In genomic region chr16:18586076-18586905, GRCm38 (mm10) we compare ENCODE assay signal across 8 mouse cellular contexts. TPM values are rescaled to one million over a fixed set of nuclear protein-coding genes. Genes with fewer than 3 reads are reported as not detected.
DNase-seq lines count a peak whose midpoint lies in the region; ATAC-seq and TF ChIP-seq lines count a peak whose summit lies in the region.
"Had no signal": no experiment of that assay in that cellular context is flagged by ENCODE, and none has a peak within 500 bp of the region (broad histone marks: within the 10 kb centered on the region; RNA-seq: fewer than 3 reads in every experiment).

No protein-coding gene starts in this region.

- peaks cover 11% of the 10 kb centered on the region for H3K4me1 ChIP-seq in lung, postnatal 0 days (ENCODE audit: insufficient read depth, low read depth, low read length)
- H3K4me1 ChIP-seq in forebrain, embryonic 14.5 days (ENCODE audit: control insufficient read depth, insufficient read depth, low read length): peaks cover 6% of the 10 kb centered on the region
- peaks cover 63% of the 10 kb centered on the region for H3K4me1 ChIP-seq in limb, embryonic 15.5 days
- H3K4me1 ChIP-seq in stomach, embryonic 16.5 days (ENCODE audit: control insufficient read depth, insufficient read depth, low read length): peaks cover 38% of the 10 kb centered on the region

- no peaks in the 10 kb centered on the region for H3K36me3 ChIP-seq in lung, postnatal 0 days (ENCODE audit: insufficient read depth, low read length)
- no peaks in the 10 kb centered on the region for H3K36me3 ChIP-seq in forebrain, embryonic 14.5 days (ENCODE audit: control insufficient read depth, insufficient read depth, low read length)
- no peaks in the 10 kb centered on the region for H3K36me3 ChIP-seq in limb, embryonic 15.5 days
- H3K36me3 ChIP-seq in stomach, embryonic 16.5 days (ENCODE audit: control insufficient read depth, insufficient read depth, low read length): no peaks in the 10 kb centered on the region

- no peak for TF ChIP-seq CTCF in lung, postnatal 0 days (IDR thresholded peaks at IDR 0.05)

- peak overlapping the region; percentile 48 for H3K4me3 ChIP-seq in lung, postnatal 0 days (ENCODE audit: low read depth, low read length)
- H3K4me3 ChIP-seq in forebrain, embryonic 14.5 days (ENCODE audit: low read depth, low read length): peak overlapping the region; percentile 30
- H3K4me3 ChIP-seq in limb, embryonic 15.5 days: peak overlapping the region; percentile 51
- H3K4me3 ChIP-seq in stomach, embryonic 16.5 days (replicated peaks; ENCODE audit: low read length): peak overlapping the region; percentile 49

- peak overlapping the region; percentile 83 for H3K4me2 ChIP-seq in lung, postnatal 0 days (replicated peaks; ENCODE audit: low read depth, low read length)
- H3K4me2 ChIP-seq in forebrain, embryonic 14.5 days (ENCODE audit: low read length): peak overlapping the region; percentile 50
- peak overlapping the region; percentile 88 for H3K4me2 ChIP-seq in limb, embryonic 15.5 days
- peak overlapping the region; percentile 80 for H3K4me2 ChIP-seq in stomach, embryonic 16.5 days (ENCODE audit: low read depth, low read length)

- 0 out of 2 replicates have a peak overlapping the region, but pooled peaks have one; percentile 32 for H3K27ac ChIP-seq in lung, postnatal 0 days (ENCODE audit: low read length)
- no peak overlapping the region for H3K27ac ChIP-seq in forebrain, embryonic 14.5 days (ENCODE audit: low read depth, low read length)
- H3K27ac ChIP-seq in limb, embryonic 15.5 days: peak overlapping the region; percentile 57; the same call in 1 of the 2 replicates
- no peak overlapping the region for H3K27ac ChIP-seq in stomach, embryonic 16.5 days (ENCODE audit: low read length)

- no peak for DNase-seq in lung, postnatal 0 days (ENCODE audit: low spot score)
- no peak for DNase-seq in lung, adult 18-20 months
- DNase-seq in forebrain, embryonic 14.5 days (ENCODE audit: low spot score): no peak
- no peak for DNase-seq in gastrocnemius, postnatal 25 days
- no peak for DNase-seq in urinary bladder, postnatal 14 days (ENCODE audit: low spot score)
- DNase-seq: right cerebral cortex, postnatal 4 days had no signal

- no peak overlapping the region; the same call in 1 of the 2 replicates for H3K9ac ChIP-seq in lung, postnatal 0 days (replicated peaks; ENCODE audit: low read depth)
- H3K9ac ChIP-seq in forebrain, embryonic 14.5 days (ENCODE audit: low read length): peak overlapping the region; percentile 43
- H3K9ac ChIP-seq in limb, embryonic 15.5 days: peak overlapping the region; percentile 39
- H3K9ac ChIP-seq in stomach, embryonic 16.5 days (ENCODE audit: low read length): peak overlapping the region; percentile 66

- H3K9me3 ChIP-seq in lung, postnatal 0 days (ENCODE audit: low read length): no peaks in the 10 kb centered on the region
- no peaks in the 10 kb centered on the region for H3K9me3 ChIP-seq in forebrain, embryonic 14.5 days (replicated peaks; ENCODE audit: control insufficient read depth, low read length)
- no peaks in the 10 kb centered on the region for H3K9me3 ChIP-seq in limb, embryonic 15.5 days
- H3K9me3 ChIP-seq in stomach, embryonic 16.5 days (replicated peaks; ENCODE audit: control insufficient read depth, low read length): no peaks in the 10 kb centered on the region

- H3K27me3 ChIP-seq in lung, postnatal 0 days (replicated peaks; ENCODE audit: insufficient read depth, low read length): peaks cover 89% of the 10 kb centered on the region
- peaks cover 100% of the 10 kb centered on the region for H3K27me3 ChIP-seq in forebrain, embryonic 14.5 days (replicated peaks; ENCODE audit: control insufficient read depth, insufficient read depth, low read length)
- peaks cover 100% of the 10 kb centered on the region for H3K27me3 ChIP-seq in limb, embryonic 15.5 days
- peaks cover 97% of the 10 kb centered on the region for H3K27me3 ChIP-seq in stomach, embryonic 16.5 days (ENCODE audit: control insufficient read depth, insufficient read depth, low read length)

- TF ChIP-seq EP300 in lung, postnatal 0 days (IDR thresholded peaks at IDR 0.05): no peak

- WGBS in lung, postnatal 0 days: 6% methylated on average over 75 of the region's 83 CpGs
- WGBS in forebrain, embryonic 14.5 days: under 1% methylated on average over 83 of the region's 83 CpGs
- 4% methylated on average over 70 of the region's 83 CpGs for WGBS in limb, embryonic 15.5 days
- 7% methylated on average over 83 of the region's 83 CpGs for WGBS in stomach, embryonic 16.5 days

- ATAC-seq in lung, postnatal 0 days: no peak; the same call in 1 of the 2 replicates
- no peak for ATAC-seq in forebrain, embryonic 14.5 days
- no peak for ATAC-seq in limb, embryonic 15.5 days (ENCODE audit: insufficient number of reproducible peaks, low FRiP score, low TSS enrichment, low read depth)
- ATAC-seq in stomach, embryonic 16.5 days (ENCODE audit: insufficient read depth, low FRiP score): no peak

RNA-seq across cellular contexts. Expression of gene Tbx1, which starts 4.2 kb away (rescaled TPM):
- polyA plus RNA-seq in lung, postnatal 0 days (2015; fragmentation: Nextera tagmentation; extraction: Ambion mirVana): 7.6 and 7.8 TPM in 2 replicates
- 0.48 and 0.64 TPM in 2 replicates for polyA plus RNA-seq in forebrain, embryonic 14.5 days (2014; fragmentation: Nextera tagmentation; extraction: Ambion mirVana)
- 6.0 and 6.4 TPM in 2 replicates for polyA plus RNA-seq in limb, embryonic 15.5 days (2015; fragmentation: Nextera tagmentation; extraction: Ambion mirVana)
- 0.20 and 0.84 TPM in 2 replicates for polyA plus RNA-seq in stomach, embryonic 16.5 days (2015; fragmentation: Nextera tagmentation; extraction: Ambion mirVana)
- total RNA-seq in gastrocnemius, postnatal 25 days (2021): 10 to 100 TPM in 1 of 2 experiments, 1 to 10 TPM in 1; 5.3 to 42.0 TPM

RNA-seq across cellular contexts. Expression of gene Gp1bb, which starts 35.9 kb away (rescaled TPM):
- 7.9 and 8.8 TPM in 2 replicates for polyA plus RNA-seq in lung, postnatal 0 days (2015; fragmentation: Nextera tagmentation; extraction: Ambion mirVana)
- polyA plus RNA-seq in forebrain, embryonic 14.5 days (2014; fragmentation: Nextera tagmentation; extraction: Ambion mirVana): 9.6 and 10.3 TPM in 2 replicates
- polyA plus RNA-seq in limb, embryonic 15.5 days (2015; fragmentation: Nextera tagmentation; extraction: Ambion mirVana): 3.0 and 3.4 TPM in 2 replicates
- 0.68 and 0.74 TPM in 2 replicates for polyA plus RNA-seq in stomach, embryonic 16.5 days (2015; fragmentation: Nextera tagmentation; extraction: Ambion mirVana)
- total RNA-seq in gastrocnemius, postnatal 25 days (2021): under 1 TPM in 1 of 2 experiments, not detected in 1; 0.28 TPM

RNA-seq across cellular contexts. Expression of gene Gm49601, which starts 39.9 kb away (rescaled TPM):
- 2.2 and 3.1 TPM in 2 replicates for polyA plus RNA-seq in lung, postnatal 0 days (2015; fragmentation: Nextera tagmentation; extraction: Ambion mirVana)
- 5.7 and 8.2 TPM in 2 replicates for polyA plus RNA-seq in forebrain, embryonic 14.5 days (2014; fragmentation: Nextera tagmentation; extraction: Ambion mirVana)
- polyA plus RNA-seq in limb, embryonic 15.5 days (2015; fragmentation: Nextera tagmentation; extraction: Ambion mirVana): 5.5 and 6.9 TPM in 2 replicates
- polyA plus RNA-seq in stomach, embryonic 16.5 days (2015; fragmentation: Nextera tagmentation; extraction: Ambion mirVana): 3.1 and 4.2 TPM in 2 replicates
- 1 to 10 TPM; 1.3 to 2.4 TPM for total RNA-seq in gastrocnemius, postnatal 25 days (2021)

RNA-seq across cellular contexts. Expression of gene Sept5, which starts 43.5 kb away (rescaled TPM):
- 8.5 and 9.6 TPM in 2 replicates for polyA plus RNA-seq in lung, postnatal 0 days (2015; fragmentation: Nextera tagmentation; extraction: Ambion mirVana)
- 138 and 177 TPM in 2 replicates for polyA plus RNA-seq in forebrain, embryonic 14.5 days (2014; fragmentation: Nextera tagmentation; extraction: Ambion mirVana)
- 59.4 and 62.8 TPM in 2 replicates for polyA plus RNA-seq in limb, embryonic 15.5 days (2015; fragmentation: Nextera tagmentation; extraction: Ambion mirVana)
- 26.8 and 37.7 TPM in 2 replicates for polyA plus RNA-seq in stomach, embryonic 16.5 days (2015; fragmentation: Nextera tagmentation; extraction: Ambion mirVana)
- total RNA-seq in gastrocnemius, postnatal 25 days (2021): 1 to 10 TPM; 5.5 to 5.8 TPM

Comparison
In these comparisons a context has a peak if more than half of its experiments do, and no peak if none do; other contexts are left out.
1. H3K27ac ChIP-seq: peak in lung, postnatal 0 days (single experiment) and limb, embryonic 15.5 days (single experiment); none in forebrain, embryonic 14.5 days (single experiment) and stomach, embryonic 16.5 days (single experiment).
2. Peak in every context shown above with its lines, with median percentiles within 50 percentile points of each other: H3K4me2 ChIP-seq and H3K4me3 ChIP-seq.